Mouse (Mus musculus) activated CD4-positive, CD25-positive, alpha-beta regulatory T cell, adult 4 months (primary cell): ENCODE measurements at regions not wholly inside any gene's neighbourhood (a gene's known extent, or its start where the extent isn't known, plus 50 kb on each side); places are given as distances from the start of the nearest gene placed in this dataset.

Experiments used
- ATAC-seq: one replicate; pipeline ENCODE4 v1.8.0; 2017

DNA sequence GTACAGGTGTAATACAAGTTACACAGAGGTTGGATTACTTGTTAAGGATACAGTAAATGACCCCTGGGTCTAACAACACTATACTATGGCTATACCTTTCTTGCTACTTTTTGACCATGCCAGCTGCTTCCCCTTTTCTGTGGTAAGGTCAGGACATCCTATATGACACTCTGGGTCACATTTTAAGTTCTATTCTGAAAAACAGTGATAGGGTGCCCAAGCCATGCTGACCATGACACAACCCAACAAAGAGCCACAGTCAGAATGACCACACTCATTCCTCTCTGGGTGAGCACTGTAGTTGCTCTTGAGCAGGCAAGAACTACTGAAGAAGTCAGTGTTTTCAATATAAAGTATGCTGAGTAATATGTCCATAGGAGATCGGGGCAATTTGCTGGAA is 64.3 kb upstream of the Tnfsf11 start:
- ATAC-seq = no peak

- no peak for ATAC-seq
Observed at GRCm38 (mm10) chr14:78368881-78369280, 61.0 kb upstream of the Tnfsf11 start.

DNA sequence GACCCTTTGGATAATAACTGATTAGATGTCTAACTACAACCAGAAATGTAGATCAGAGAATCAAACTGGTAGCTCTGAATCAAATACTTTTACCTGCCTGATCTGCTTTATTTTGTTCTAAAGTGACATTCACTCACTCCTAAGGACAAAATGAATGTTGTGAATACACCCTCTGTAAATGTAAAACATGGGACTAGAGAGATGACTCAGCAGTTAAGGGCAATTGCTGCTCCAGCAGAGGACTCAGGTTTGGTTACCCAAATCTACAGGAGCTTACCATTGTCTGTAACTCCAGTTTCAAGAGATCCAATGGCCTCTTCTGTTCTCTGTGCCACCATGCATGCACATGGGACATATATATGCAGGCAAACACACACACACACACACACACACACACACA is 57.0 kb upstream of the Tnfsf11 start:
- no peak for ATAC-seq

DNA sequence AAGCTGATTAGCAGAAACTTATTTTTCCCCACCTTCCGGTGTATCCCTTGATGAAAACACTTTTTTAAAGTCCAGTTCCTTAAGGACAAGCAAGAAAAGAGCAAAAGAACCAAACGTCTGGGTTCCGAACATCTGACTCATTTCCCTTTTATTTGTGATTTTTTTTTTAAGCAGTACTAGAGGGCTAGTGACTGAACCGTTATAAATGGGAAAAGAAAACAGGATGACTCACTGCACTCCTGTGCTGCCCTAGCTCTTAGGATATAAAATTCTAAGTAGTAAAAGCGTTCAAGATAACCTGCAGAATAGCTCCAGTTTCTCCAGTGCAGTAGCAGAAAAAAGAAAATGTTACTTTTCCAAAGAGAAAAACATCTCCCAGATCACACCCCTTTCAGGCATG is 55.3 kb upstream of the Tnfsf11 start:
- no peak for ATAC-seq
